Mouse (Mus musculus) megakaryocyte-erythroid progenitor cell, adult 5-6 weeks (primary cell): ENCODE measurements around the gene Olfr969. TPM values are rescaled to one million over a fixed set of nuclear protein-coding genes. Genes with fewer than 3 reads are reported as not detected.
"Not testable (repeated sequence)": the region's sequence is repeated elsewhere in the genome, so short reads cannot be mapped to it uniquely, and the experiment has no call there.

ENCODE experiments used
- ATAC-seq: replicated peaks from 2 replicates; pipeline ENCODE4 v1.8.0; 2016; ENCODE audit warnings: mild to moderate bottlenecking, inconsistent platforms; ENCODE audit not compliant: severe bottlenecking, poor library complexity, low FRiP score, low TSS enrichment
- total RNA-seq, 2 experiments: library from RNA; stranded (forward) in 1 of 2; stranded (reverse) in 1 of 2; fragments of 200-1000, 215-1000 nt in 1 of 2; fragments of >200 nt in 1 of 2; fragmentation: Nextera tagmentation in 1 of 2; gene quantifications; 2 replicates each; pipeline ENCODE4 v1.2.3; 2014 to 2017

Olfr969 gene
- not detected in 2 replicates for total RNA-seq (2014; fragmentation: Nextera tagmentation)
- not detected in 2 replicates for total RNA-seq (2017)

- ATAC-seq: no peak
Measured at GRCm38 (mm10) chr9:39790558-39790957, at the start of gene Olfr969. Olfr969 (plus strand) TSS chr9:39790945.

GRCm38 (mm10) chr9:39745949-39746348 is 44.8 kb upstream of the Olfr969 start, which contains the start of gene Olfr967:
Olfr967 (plus strand) TSS chr9:39746249.
- no peak for ATAC-seq

DNA sequence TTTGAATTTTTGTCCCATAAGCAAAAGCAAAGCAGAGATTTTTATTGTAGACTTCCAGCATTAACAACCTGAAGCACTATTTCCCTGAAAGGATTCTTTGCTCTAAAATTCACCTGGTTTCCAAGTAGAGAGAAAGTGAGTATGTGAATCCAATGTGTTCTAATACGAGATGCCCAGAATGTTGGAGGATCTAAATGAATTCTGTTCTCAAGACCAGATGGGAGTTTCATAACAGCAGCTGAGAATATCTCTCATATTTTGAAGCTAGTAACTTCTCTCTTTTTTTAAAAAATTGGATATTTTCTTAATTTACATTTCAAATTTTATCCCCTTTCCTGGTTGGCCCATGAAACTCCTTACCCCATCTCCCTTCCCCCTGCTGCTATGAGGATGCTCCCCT is 44.3 kb upstream of the Olfr969 start:
- ATAC-seq: no peak

DNA sequence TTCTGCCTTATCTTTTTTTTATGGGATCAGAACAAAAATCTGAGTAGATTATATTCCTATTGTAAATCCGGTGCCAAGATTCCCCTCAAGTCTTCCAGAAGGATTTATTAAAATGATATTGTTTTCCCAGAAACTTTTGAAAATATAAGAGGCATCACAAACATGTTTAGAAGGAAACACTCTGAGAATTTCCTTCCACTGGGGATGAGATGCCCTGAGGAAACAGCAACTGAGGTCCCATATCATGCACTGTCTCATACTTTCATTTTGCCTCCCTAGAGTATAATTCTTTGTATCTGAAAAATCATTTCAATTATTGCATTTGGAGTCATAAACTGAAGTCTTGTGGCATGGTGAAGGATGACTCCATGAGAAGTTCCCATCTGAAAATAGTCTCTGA is 7.6 kb upstream of the Olfr969 start, which contains the start of gene Olfr968:
Gene Olfr968, minus strand, starts transcription at position 101 of the 400 bp plus-strand sequence.
- no peak for ATAC-seq

GRCm38 (mm10) chr9:39808560-39808959 is 17.8 kb downstream of the Olfr969 start, which contains the start of gene Olfr970:
Olfr970 (plus strand) TSS chr9:39808860.
- no peak for ATAC-seq

GRCm38 (mm10) chr9:39836576-39836975 is 45.8 kb downstream of the Olfr969 start, which contains the start of gene Olfr971:
Olfr971 (plus strand) TSS chr9:39836876.
- ATAC-seq: not testable (repeated sequence)

Other genes starting within 250 kb of the Olfr969 start
- not detected in 2 replicates for gene Olfr958, start 236.9 kb upstream of the Olfr969 start, total RNA-seq (2014; fragmentation: Nextera tagmentation)
- gene Olfr958, start 236.9 kb upstream of the Olfr969 start, total RNA-seq (2017): not detected in 2 replicates
- not detected in 2 replicates for gene Olfr959, start 215.4 kb upstream of the Olfr969 start, total RNA-seq (2014; fragmentation: Nextera tagmentation)
- not detected in 2 replicates for gene Olfr959, start 215.4 kb upstream of the Olfr969 start, total RNA-seq (2017)
- not detected in 2 replicates for gene AW551984, start 186.5 kb upstream of the Olfr969 start, total RNA-seq (2014; fragmentation: Nextera tagmentation)
- gene AW551984, start 186.5 kb upstream of the Olfr969 start, total RNA-seq (2017): not detected in 2 replicates
- gene Olfr148, start 180.3 kb upstream of the Olfr969 start, total RNA-seq (2014; fragmentation: Nextera tagmentation): not detected in 2 replicates
- gene Olfr148, start 180.3 kb upstream of the Olfr969 start, total RNA-seq (2017): not detected in 2 replicates
- gene Olfr960, start 169.6 kb upstream of the Olfr969 start, total RNA-seq (2014; fragmentation: Nextera tagmentation): not detected in 2 replicates
- not detected in 2 replicates for gene Olfr960, start 169.6 kb upstream of the Olfr969 start, total RNA-seq (2017)
- not detected in 2 replicates for gene Olfr961, start 145.9 kb upstream of the Olfr969 start, total RNA-seq (2014; fragmentation: Nextera tagmentation)
- gene Olfr961, start 145.9 kb upstream of the Olfr969 start, total RNA-seq (2017): not detected in 2 replicates
- gene Olfr963, start 123.7 kb upstream of the Olfr969 start, total RNA-seq (2014; fragmentation: Nextera tagmentation): not detected in 2 replicates
- not detected in 2 replicates for gene Olfr963, start 123.7 kb upstream of the Olfr969 start, total RNA-seq (2017)
- gene Olfr149, start 83.8 kb upstream of the Olfr969 start, total RNA-seq (2014; fragmentation: Nextera tagmentation): not detected in 2 replicates
- not detected in 2 replicates for gene Olfr149, start 83.8 kb upstream of the Olfr969 start, total RNA-seq (2017)
- not detected in 2 replicates for gene Olfr965, start 79.6 kb upstream of the Olfr969 start, total RNA-seq (2014; fragmentation: Nextera tagmentation)
- gene Olfr965, start 79.6 kb upstream of the Olfr969 start, total RNA-seq (2017): not detected in 2 replicates
- not detected in 2 replicates for gene Olfr150, start 60.0 kb upstream of the Olfr969 start, total RNA-seq (2014; fragmentation: Nextera tagmentation)
- not detected in 2 replicates for gene Olfr150, start 60.0 kb upstream of the Olfr969 start, total RNA-seq (2017)
- gene Olfr967, start 44.7 kb upstream of the Olfr969 start, total RNA-seq (2014; fragmentation: Nextera tagmentation): not detected in 2 replicates
- not detected in 2 replicates for gene Olfr967, start 44.7 kb upstream of the Olfr969 start, total RNA-seq (2017)
- gene Olfr968, start 7.7 kb upstream of the Olfr969 start, total RNA-seq (2014; fragmentation: Nextera tagmentation): not detected in 2 replicates
- not detected in 2 replicates for gene Olfr968, start 7.7 kb upstream of the Olfr969 start, total RNA-seq (2017)
- not detected in 2 replicates for gene Olfr970, start 17.9 kb downstream of the Olfr969 start, total RNA-seq (2014; fragmentation: Nextera tagmentation)
- gene Olfr970, start 17.9 kb downstream of the Olfr969 start, total RNA-seq (2017): not detected in 2 replicates
- gene Olfr971, start 45.9 kb downstream of the Olfr969 start, total RNA-seq (2014; fragmentation: Nextera tagmentation): not detected in 2 replicates
- not detected in 2 replicates for gene Olfr971, start 45.9 kb downstream of the Olfr969 start, total RNA-seq (2017)
- not detected in 2 replicates for gene Olfr972, start 75.5 kb downstream of the Olfr969 start, total RNA-seq (2014; fragmentation: Nextera tagmentation)
- gene Olfr972, start 75.5 kb downstream of the Olfr969 start, total RNA-seq (2017): not detected in 2 replicates
- gene Olfr229, start 116.4 kb downstream of the Olfr969 start, total RNA-seq (2014; fragmentation: Nextera tagmentation): not detected in 2 replicates
- not detected in 2 replicates for gene Olfr229, start 116.4 kb downstream of the Olfr969 start, total RNA-seq (2017)
- not detected in 2 replicates for gene Olfr974, start 146.6 kb downstream of the Olfr969 start, total RNA-seq (2014; fragmentation: Nextera tagmentation)
- not detected in 2 replicates for gene Olfr974, start 146.6 kb downstream of the Olfr969 start, total RNA-seq (2017)
- not detected in 2 replicates for gene Olfr975, start 161.1 kb downstream of the Olfr969 start, total RNA-seq (2014; fragmentation: Nextera tagmentation)
- gene Olfr975, start 161.1 kb downstream of the Olfr969 start, total RNA-seq (2017): not detected in 2 replicates
- not detected in 2 replicates for gene Olfr976, start 170.2 kb downstream of the Olfr969 start, total RNA-seq (2014; fragmentation: Nextera tagmentation)
- not detected in 2 replicates for gene Olfr976, start 170.2 kb downstream of the Olfr969 start, total RNA-seq (2017)
- gene Olfr978, start 201.2 kb downstream of the Olfr969 start, total RNA-seq (2014; fragmentation: Nextera tagmentation): not detected in 2 replicates
- gene Olfr978, start 201.2 kb downstream of the Olfr969 start, total RNA-seq (2017): not detected in 2 replicates
- not detected in 2 replicates for gene Olfr979, start 212.5 kb downstream of the Olfr969 start, total RNA-seq (2014; fragmentation: Nextera tagmentation)
- not detected in 2 replicates for gene Olfr979, start 212.5 kb downstream of the Olfr969 start, total RNA-seq (2017)
- gene Olfr980, start 218.6 kb downstream of the Olfr969 start, total RNA-seq (2014; fragmentation: Nextera tagmentation): not detected in 2 replicates
- gene Olfr980, start 218.6 kb downstream of the Olfr969 start, total RNA-seq (2017): not detected in 2 replicates
- not detected in 2 replicates for gene Olfr981, start 230.5 kb downstream of the Olfr969 start, total RNA-seq (2014; fragmentation: Nextera tagmentation)
- gene Olfr981, start 230.5 kb downstream of the Olfr969 start, total RNA-seq (2017): not detected in 2 replicates